Mouse (Mus musculus) adrenal gland, postnatal 10 days (tissue): ENCODE measurements around the gene Aup1. TPM values are rescaled to one million over a fixed set of nuclear protein-coding genes. Genes with fewer than 3 reads are reported as not detected.

Experiments used
- DNase-seq: peaks from one replicate; pipeline ENCODE4 v3.0.0; 2021; ENCODE audit warnings: mixed read lengths
- long read RNA-seq, 2 experiments: library from polyadenylated mRNA; stranded (forward); transcript quantifications; one replicate each; pipeline ENCODE4 v2.0.0; 2021
- total RNA-seq, 2 experiments: library from RNA; stranded (reverse); gene quantifications; 2 replicates each; pipeline ENCODE4 v1.2.3; 2021

The Aup1 gene
- total RNA-seq, result 100 to 1,000 TPM; 143 to 149 TPM
- long read RNA-seq, experiment 1, transcript Aup1-201 (12 exons, 1,769 nt), result major isoform, 75 of 123 reads
- long read RNA-seq, experiment 1, transcript Aup1-205 (3 exons, 545 nt), result minor isoform, 16 of 123 reads
- long read RNA-seq, experiment 1, partial matches to known transcripts, result 12 of 123 reads
- long read RNA-seq, experiment 1, other reads (novel, unspliced or antisense), result 13 of 123 reads
- long read RNA-seq, experiment 2, transcript Aup1-201 (12 exons, 1,769 nt), result major isoform, 36 of 64 reads
- long read RNA-seq, experiment 2, partial matches to known transcripts, result 1 of 64 reads
- long read RNA-seq, experiment 2, other reads (novel, unspliced or antisense), result 23 of 64 reads

GRCm38 (mm10) chr6:83054074-83054851 is at the start of gene Aup1:
TSS of gene Aup1 (plus strand) at chr6:83054521.
- peak; percentile 98 for DNase-seq

DNA sequence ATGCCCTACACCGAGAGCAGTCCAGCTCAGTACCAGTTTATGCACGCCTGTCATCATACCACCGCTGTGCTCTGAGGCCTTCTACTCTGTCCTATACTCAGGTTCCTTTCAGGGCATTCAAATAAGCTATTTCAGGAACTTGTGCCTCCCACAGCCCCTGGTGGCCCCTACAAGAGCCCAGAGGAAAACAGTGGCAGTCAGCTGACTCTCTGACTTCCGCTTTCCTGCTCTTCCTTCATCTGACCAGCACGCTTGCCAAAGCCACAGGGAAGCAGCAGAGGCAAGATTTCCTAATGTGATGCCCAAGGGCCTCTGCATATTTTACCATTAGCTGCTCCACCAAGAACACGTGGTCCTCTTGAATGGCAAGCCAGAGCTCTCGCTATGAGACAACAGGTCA is 49.4 kb upstream of the Aup1 start:
- peak; percentile 36 for DNase-seq

- DNase-seq, result no peak
Measured at GRCm38 (mm10) chr6:83005444-83006011, 48.8 kb upstream of the Aup1 start.

- DNase-seq, result no peak
Measured at GRCm38 (mm10) chr6:83006114-83006513, 48.2 kb upstream of the Aup1 start.

DNA sequence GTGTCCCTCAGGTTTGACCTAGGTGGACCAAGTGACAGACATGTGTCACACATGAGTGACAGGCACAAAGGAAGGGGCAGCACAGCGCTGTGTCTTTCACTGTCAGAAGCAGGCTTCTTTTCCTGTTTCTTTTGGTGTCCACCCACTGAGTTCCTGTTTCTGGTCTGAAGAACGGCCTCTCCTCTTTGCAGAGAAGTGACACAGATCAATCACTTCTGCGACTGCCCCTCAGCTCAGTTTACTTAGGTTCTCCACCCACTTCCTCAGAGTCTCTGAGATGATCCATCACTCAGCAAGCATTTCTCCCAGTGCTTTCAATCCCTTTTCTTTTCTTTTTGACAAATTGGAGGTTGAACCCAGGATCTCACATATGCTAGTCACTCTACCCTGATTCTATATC is 45.7 kb upstream of the Aup1 start:
- DNase-seq, result no peak

DNA sequence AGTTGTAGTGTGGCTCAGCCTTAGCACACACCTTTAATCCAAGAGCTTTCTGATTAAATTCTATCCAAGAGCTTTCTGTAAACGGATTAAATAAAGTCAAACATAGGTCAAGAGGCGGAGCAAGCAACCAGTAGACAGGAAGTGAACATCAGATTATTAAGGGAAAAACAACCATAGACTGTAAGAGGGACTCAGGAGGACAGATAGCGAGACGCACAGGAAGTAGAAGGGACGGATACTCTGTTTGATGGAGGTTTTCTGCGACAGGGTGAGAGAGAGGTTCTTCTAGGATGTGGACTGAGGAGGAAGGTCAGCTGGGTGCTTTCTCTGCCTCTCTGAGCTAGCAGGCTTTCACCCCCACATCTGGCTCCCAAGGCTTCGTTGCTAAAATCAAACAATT is 44.3 kb upstream of the Aup1 start:
- no peak for DNase-seq

DNA sequence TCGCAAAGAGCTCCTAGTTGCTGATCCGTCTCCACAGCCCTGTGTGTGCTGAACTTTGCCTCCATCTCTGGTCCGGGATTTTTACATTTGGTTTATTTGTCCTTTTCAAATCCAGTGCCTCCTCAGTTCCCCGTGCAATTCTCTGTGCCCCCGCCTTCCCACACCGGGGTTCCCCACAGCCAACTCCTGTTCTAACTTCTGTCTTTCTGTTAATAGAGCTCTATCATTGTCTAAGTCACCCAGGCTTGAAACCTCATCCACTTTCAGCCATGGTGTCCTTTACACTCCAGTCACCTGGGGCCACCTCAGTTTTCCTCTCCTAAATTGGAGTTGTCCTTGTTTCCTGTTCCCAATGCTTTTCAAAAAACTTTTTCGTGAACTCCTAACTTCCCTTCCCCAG is 43.1 kb upstream of the Aup1 start:
- DNase-seq, result no peak

DNA sequence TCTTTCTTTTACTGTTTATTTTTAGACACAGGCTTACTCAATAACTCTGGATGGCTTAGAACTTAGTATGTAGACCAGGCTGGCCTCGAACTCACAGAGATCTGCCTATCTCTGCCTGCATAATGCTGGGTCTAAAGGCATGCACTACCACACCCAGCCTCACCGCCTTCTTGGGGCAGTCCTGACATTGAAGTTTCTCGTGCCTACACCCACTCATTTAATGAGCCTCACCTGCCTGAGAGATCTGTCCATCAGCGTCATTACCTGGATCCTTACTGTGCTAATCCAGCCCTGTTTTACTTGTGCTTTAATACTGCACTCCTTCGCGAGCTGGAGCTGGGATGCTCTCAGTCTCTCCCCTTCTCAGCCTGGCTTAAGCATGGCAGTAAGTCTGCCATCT is 42.6 kb upstream of the Aup1 start:
- no peak for DNase-seq

GRCm38 (mm10) chr6:83013444-83013843 is 40.9 kb upstream of the Aup1 start:
- no peak for DNase-seq

DNA sequence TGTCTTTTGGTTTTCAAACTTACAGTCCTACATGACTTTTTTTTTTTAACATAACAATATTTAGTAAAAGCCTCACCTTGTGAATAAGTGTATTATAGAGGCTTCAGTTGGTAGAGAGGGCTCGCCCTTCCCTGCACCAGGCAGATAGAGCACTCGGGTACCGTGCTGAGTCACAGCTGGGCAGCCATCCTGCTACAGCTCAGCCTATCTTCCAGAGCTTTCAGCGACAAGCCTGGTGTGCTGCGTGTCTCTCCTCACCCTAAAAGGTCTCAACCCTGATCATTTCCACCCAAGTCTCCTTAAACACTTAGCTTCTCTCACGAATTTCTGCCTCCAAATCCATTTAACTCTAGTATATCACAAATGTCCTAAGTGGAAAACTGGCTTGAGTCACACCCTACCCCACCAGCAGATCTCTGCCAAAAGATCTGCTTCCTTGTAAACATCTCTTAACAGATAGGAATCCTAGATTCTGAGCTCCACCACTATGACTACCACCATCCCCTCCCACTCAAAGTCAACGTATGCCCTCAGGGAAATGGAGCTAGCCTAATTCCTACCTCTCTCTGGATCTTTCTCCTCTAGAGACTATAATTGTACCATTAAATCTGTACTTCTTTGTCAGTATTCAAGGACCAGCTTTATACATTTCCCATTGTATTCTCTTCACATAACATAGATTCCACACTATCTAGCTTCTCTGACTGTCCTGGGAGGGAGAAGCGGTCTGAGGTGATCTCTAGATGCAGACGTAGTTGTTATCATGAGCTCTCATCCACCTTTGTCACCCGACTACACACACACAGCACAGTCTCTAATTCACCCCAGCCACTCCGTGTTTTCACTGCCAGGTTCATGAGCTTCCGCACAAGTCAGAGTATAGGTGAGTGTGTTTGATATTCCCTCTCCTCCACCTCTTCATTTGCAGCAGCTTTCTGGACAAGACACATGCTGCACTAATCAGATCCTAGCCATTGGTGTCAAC is 39.5 kb upstream of the Aup1 start:
- DNase-seq, result no peak

DNA sequence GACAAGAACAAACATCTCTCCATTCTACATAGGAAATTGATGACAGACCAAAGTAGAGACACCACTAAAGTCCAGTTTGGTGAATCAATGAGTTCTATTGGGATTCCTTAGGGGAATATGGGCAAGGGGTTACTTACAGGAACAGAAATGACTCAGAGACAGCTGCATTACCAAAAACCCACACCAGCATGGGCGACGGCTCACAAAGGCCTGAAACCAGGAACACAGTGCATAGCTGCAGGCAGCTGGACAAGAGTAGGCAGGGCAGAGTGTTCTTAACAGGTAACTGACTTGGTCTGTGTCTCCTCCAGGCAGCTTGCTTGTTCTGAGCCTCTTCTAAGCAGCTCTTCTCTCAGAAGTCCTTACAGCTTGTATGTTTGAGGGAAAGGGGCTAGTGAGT is 38.6 kb upstream of the Aup1 start:
- no peak for DNase-seq

DNA sequence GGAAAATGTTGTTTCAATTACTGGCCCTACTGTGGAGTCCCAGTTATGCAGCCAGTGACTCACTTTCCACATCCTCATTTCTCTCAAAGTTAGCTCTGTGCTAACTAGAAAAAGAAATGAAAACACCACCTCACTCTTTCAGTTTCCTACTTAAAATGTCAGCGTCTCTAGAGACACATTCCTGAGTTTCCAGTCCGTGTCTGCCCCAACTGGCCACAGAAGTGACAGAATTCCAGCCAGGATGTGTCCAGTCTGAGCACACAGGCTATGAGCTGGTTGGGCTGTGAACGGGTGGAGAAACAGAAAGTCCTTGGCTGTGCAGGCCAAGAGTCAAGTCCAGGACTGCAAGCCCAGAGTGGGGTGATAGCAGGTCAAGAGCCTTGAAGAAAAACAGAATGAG is 37.1 kb upstream of the Aup1 start:
- peak; percentile 45 for DNase-seq

DNA sequence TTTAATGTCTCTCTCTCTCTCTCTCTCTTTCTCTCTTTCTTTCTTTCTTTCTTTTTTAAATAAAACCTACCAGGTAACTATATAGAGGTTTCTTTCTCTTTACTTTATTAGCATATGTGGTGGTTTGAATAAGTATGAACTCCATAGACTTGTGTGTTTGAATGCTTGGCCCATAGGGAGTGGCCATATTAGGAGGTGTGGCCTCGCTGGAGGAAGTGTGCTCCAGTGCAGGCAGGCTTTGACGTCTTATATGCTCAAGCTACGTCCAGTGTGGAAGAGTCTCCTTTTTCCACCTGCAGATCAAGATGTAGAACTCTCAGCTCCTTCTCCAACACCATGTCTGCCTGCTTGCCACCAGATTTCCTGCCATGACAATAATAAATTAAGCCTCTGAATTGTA is 35.3 kb upstream of the Aup1 start:
- DNase-seq, result no peak

DNA sequence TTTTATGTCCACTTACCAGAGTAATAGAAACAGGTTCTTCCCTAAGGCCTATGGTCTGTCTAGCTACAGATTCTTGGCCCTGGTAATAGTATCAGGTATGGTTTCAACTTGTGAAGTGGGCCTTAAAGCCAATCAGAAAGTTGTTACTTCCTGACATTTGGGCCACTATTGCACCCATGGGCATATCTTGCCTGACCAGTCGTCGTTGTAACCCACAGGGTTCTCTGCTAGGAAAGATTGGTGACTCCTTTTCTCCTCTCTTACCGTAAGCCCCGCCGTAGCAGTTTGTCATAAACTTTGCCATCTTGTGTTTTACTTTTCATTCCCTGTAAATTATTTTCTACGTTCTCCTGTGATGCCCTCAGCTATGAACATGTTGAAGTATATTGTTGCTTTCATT is 34.2 kb upstream of the Aup1 start:
- no peak for DNase-seq

GRCm38 (mm10) chr6:83020836-83021593 is 33.3 kb upstream of the Aup1 start:
- DNase-seq, result no peak

DNA sequence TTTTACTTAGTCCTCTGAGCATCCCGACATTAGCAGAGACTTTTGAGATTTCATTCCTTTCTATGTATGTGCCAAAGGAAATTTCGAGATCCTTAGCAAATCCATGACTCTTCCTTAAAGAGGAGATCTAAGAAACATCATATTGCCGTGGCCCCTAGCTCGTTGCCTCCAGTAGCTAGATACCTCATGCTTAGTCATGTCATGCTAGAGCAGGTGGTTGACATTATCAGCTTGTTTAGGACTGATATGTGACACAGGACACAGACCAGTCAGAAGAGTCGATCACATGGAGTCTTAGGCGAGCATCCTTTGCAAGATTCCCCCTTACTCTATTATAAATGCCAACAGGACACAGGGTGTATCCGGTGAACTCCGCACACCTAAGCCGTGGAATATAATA is 31.3 kb upstream of the Aup1 start:
- no peak for DNase-seq

DNA sequence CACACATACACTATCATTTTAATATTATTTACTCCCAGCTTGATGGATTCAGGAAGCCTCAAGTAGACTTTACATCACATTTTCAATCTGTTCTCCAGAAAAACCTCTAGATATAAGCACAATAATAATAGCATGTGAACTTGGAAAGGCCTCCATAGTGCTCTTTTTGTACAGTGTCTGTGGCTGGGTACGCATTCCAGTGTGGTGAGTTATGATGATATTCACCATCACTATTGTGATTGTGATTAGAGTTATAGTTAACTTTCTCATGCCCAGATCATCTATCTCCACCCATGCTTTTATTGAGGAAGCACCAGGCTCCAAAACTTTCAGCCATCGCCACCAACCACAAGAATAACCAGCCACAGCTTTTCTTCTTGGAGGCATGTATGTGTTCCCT is 30.5 kb upstream of the Aup1 start:
- DNase-seq, result no peak

DNA sequence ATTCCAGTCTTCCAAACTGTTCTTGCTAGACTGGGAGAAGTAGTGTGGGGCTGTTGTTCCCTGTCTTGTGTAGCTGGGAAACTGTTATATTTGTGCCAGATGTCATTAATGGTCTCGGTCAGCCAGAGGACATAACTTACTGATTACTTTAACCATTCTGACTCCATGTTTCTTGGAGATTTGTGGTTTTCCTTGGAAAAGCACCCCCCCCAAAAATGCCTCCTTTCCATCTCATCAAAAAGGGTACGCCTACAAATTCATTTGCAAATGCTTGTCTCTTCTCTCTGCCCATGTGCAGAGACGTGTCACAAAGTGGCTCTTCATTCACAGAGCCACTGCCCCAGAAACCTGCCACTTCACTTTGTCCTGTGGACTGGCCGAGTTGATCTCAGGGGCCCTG is 29.9 kb upstream of the Aup1 start:
- DNase-seq, result no peak

- no peak for DNase-seq
Measured at GRCm38 (mm10) chr6:83025221-83025620, 29.1 kb upstream of the Aup1 start.

DNA sequence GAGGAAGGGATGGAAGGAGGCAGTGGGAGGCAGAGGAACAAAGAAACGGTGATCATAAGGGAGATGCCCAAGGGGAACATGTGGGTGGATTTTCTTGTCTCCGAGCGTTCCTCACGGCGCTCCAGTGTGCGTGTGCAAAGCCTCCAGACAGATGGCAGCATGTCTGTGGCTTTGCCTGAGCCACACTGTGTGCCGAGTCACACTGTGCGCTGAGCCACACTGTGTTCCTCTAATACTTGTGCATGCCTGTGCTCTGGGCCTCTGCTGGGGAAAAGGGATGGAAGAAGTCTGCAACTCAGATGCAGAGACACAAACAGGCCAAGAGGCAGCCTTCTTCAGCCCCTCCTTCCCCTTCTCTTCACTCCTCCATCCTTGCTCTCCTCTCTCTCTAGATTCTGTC is 27.0 kb upstream of the Aup1 start:
- DNase-seq, result no peak

GRCm38 (mm10) chr6:83027706-83028105 is 26.6 kb upstream of the Aup1 start:
- no peak for DNase-seq

DNA sequence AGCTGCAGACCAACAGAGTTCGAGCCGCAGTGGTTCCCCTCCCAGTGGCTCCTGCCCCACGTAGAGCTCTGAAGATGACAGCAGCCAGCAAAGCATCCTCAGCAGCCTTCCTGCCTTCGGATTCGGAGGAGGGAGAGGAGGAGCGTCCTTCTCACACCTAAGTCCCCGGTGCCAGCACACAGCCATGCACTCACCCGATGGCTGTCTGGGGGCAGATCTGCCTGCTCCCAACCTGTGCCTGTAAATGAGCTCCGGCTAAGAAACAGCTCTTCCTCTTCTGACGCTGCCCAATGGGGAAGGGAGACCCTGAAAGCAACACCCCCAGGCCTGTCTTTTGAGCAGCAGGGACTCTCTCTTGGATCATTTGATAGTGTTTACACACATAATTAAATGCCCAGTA is 24.5 kb upstream of the Aup1 start:
- no peak for DNase-seq
